28 mouse cellular contexts compared by ENCODE assay signal in genomic region chr15:88853106-88853505, GRCm38 (mm10). TPM values are rescaled to one million over a fixed set of nuclear protein-coding genes. Genes with fewer than 3 reads are reported as not detected.
A peak's percentile ranks its signal among the peaks of the same experiment; 100 is the strongest.
DNase-seq lines count a peak whose midpoint lies in the region; ATAC-seq and TF ChIP-seq lines count a peak whose summit lies in the region.
"Had no signal": no experiment of that assay in that cellular context is flagged by ENCODE, and none has a peak within 500 bp of the region (broad histone marks: within the 10 kb centered on the region; RNA-seq: fewer than 3 reads in every experiment).

No protein-coding gene starts in this region.

- no peak for DNase-seq in gastrocnemius, adult 2 months
- DNase-seq in gastrocnemius, postnatal 36 days: no peak
- peak; percentile 52 for DNase-seq in kidney, adult 9 months
- peak; percentile 4 for DNase-seq in lung, postnatal 10 days
- no peak for DNase-seq in lung, postnatal 4 days
- no peak for DNase-seq in stomach, postnatal 0 days (ENCODE audit: low spot score)
- DNase-seq: adrenal gland, adult 8-10 months; cerebellum, postnatal 14 days; forebrain, postnatal 0 days; gastrocnemius, postnatal 14 days; heart, adult 11 months; liver, postnatal 0 days; retina, postnatal 1 day; spleen, adult 18-20 months had no signal

- no peak overlapping the region for H3K4me2 ChIP-seq in kidney, embryonic 15.5 days
- no peak overlapping the region for H3K4me2 ChIP-seq in stomach, postnatal 0 days (replicated peaks; ENCODE audit: low read depth)
- no peak overlapping the region for H3K4me2 ChIP-seq in heart, embryonic 11.5 days
- H3K4me2 ChIP-seq: embryonic facial prominence, embryonic 15.5 days; forebrain, embryonic 12.5 days; heart, embryonic 12.5 days; hindbrain, embryonic 14.5 days; limb, embryonic 12.5 days; liver, embryonic 12.5 days; midbrain, embryonic 15.5 days; neural tube, embryonic 15.5 days had no signal

- TF ChIP-seq CTCF in gastrocnemius, adult 2 months (IDR thresholded peaks at IDR 0.05): no peak
- TF ChIP-seq CTCF in stomach, postnatal 0 days (IDR thresholded peaks at IDR 0.05; ENCODE audit: low read depth): no peak

- H3K4me3 ChIP-seq in gastrocnemius, adult 2 months: no peak overlapping the region
- no peak overlapping the region for H3K4me3 ChIP-seq in kidney, embryonic 15.5 days (replicated peaks)
- no peak overlapping the region for H3K4me3 ChIP-seq in stomach, postnatal 0 days (ENCODE audit: low read depth, low read length)
- no peak overlapping the region for H3K4me3 ChIP-seq in heart, embryonic 11.5 days (ENCODE audit: low read depth, low read length)
- H3K4me3 ChIP-seq: embryonic facial prominence, embryonic 10.5 days; embryonic facial prominence, embryonic 15.5 days; forebrain, embryonic 12.5 days; heart, embryonic 12.5 days; left cerebral cortex, adult 2 months; limb, embryonic 12.5 days; liver, embryonic 12.5 days; midbrain, embryonic 10.5 days; midbrain, embryonic 15.5 days; neural tube, embryonic 15.5 days had no signal

- no peak for TF ChIP-seq EP300 in stomach, postnatal 0 days (optimal IDR thresholded peaks at IDR 0.05)

- no peak for ATAC-seq in kidney, embryonic 15.5 days (replicated peaks; ENCODE audit: low FRiP score)
- ATAC-seq in stomach, postnatal 0 days (ENCODE audit: low FRiP score, low TSS enrichment): no peak
- no peak for ATAC-seq in heart, embryonic 11.5 days (replicated peaks; ENCODE audit: insufficient number of reproducible peaks, low FRiP score, low TSS enrichment)
- ATAC-seq: CD4-positive, CD25-positive, alpha-beta regulatory T cell, adult 4 months; forebrain, postnatal 0 days; liver, embryonic 12.5 days; liver, postnatal 0 days; midbrain, embryonic 15.5 days had no signal

- no peak overlapping the region for H3K9ac ChIP-seq in kidney, embryonic 15.5 days
- no peak overlapping the region for H3K9ac ChIP-seq in stomach, postnatal 0 days (ENCODE audit: low read length)
- H3K9ac ChIP-seq in heart, embryonic 11.5 days (ENCODE audit: low read depth, low read length): no peak overlapping the region
- H3K9ac ChIP-seq: embryonic facial prominence, embryonic 15.5 days; forebrain, embryonic 12.5 days; forebrain, postnatal 0 days; heart, embryonic 12.5 days; hindbrain, embryonic 14.5 days; limb, embryonic 12.5 days; liver, embryonic 12.5 days; liver, postnatal 0 days; midbrain, embryonic 15.5 days; neural tube, embryonic 15.5 days had no signal

- H3K27me3 ChIP-seq in kidney, embryonic 15.5 days: no peaks in the 10 kb centered on the region
- H3K27me3 ChIP-seq in stomach, postnatal 0 days (ENCODE audit: control insufficient read depth, insufficient read depth, low read length): no peaks in the 10 kb centered on the region
- H3K27me3 ChIP-seq in heart, embryonic 11.5 days (ENCODE audit: control insufficient read depth, insufficient read depth, low read length): no peaks in the 10 kb centered on the region
- H3K27me3 ChIP-seq: embryonic facial prominence, embryonic 15.5 days; forebrain, embryonic 12.5 days; heart, embryonic 12.5 days; limb, embryonic 12.5 days; midbrain, embryonic 15.5 days; neural tube, embryonic 15.5 days had no signal

- intact Hi-C loops in gastrocnemius, adult 2 months (cut with DNase I): no loop called here
- intact Hi-C loops in gastrocnemius, postnatal 36 days (cut with DNase I): no loop called here

- H3K36me3 ChIP-seq in kidney, embryonic 15.5 days: no peaks in the 10 kb centered on the region
- no peaks in the 10 kb centered on the region for H3K36me3 ChIP-seq in stomach, postnatal 0 days (ENCODE audit: control insufficient read depth, insufficient read depth, low read length)
- no peaks in the 10 kb centered on the region for H3K36me3 ChIP-seq in heart, embryonic 11.5 days (ENCODE audit: control insufficient read depth, insufficient read depth, low read length)
- H3K36me3 ChIP-seq: embryonic facial prominence, embryonic 10.5 days; embryonic facial prominence, embryonic 15.5 days; forebrain, embryonic 12.5 days; heart, embryonic 12.5 days; limb, embryonic 12.5 days; liver, embryonic 12.5 days; midbrain, embryonic 10.5 days; midbrain, embryonic 15.5 days; neural tube, embryonic 15.5 days had no signal

- peaks cover 48% of the 10 kb centered on the region for H3K4me1 ChIP-seq in kidney, embryonic 15.5 days
- H3K4me1 ChIP-seq in stomach, postnatal 0 days (replicated peaks; ENCODE audit: control insufficient read depth, insufficient read depth): peaks cover 11% of the 10 kb centered on the region
- peaks cover 31% of the 10 kb centered on the region for H3K4me1 ChIP-seq in heart, embryonic 11.5 days (ENCODE audit: control insufficient read depth, insufficient read depth, low read length)
- H3K4me1 ChIP-seq: midbrain, embryonic 15.5 days had no signal

- 93% methylated on average over 9 of the region's 9 CpGs for WGBS in kidney, embryonic 15.5 days
- WGBS in stomach, postnatal 0 days: 53% methylated on average over 9 of the region's 9 CpGs
- WGBS in heart, embryonic 11.5 days (ENCODE audit: insufficient replicate concordance): 85% methylated on average over 9 of the region's 9 CpGs

- no peaks in the 10 kb centered on the region for H3K9me3 ChIP-seq in kidney, embryonic 15.5 days (replicated peaks)
- H3K9me3 ChIP-seq in stomach, postnatal 0 days (ENCODE audit: control insufficient read depth, low read length): no peaks in the 10 kb centered on the region
- H3K9me3 ChIP-seq in heart, embryonic 11.5 days (replicated peaks; ENCODE audit: control insufficient read depth, low read length): no peaks in the 10 kb centered on the region
- H3K9me3 ChIP-seq: embryonic facial prominence, embryonic 10.5 days; embryonic facial prominence, embryonic 15.5 days; forebrain, embryonic 12.5 days; heart, embryonic 12.5 days; limb, embryonic 12.5 days; liver, embryonic 12.5 days; midbrain, embryonic 10.5 days; midbrain, embryonic 15.5 days; neural tube, embryonic 15.5 days had no signal

- peak overlapping the region; percentile 84 for H3K27ac ChIP-seq in gastrocnemius, adult 2 months
- H3K27ac ChIP-seq in kidney, embryonic 15.5 days: no peak overlapping the region
- peak overlapping the region; percentile 89 for H3K27ac ChIP-seq in stomach, postnatal 0 days (replicated peaks)
- no peak overlapping the region for H3K27ac ChIP-seq in heart, embryonic 11.5 days (ENCODE audit: low read depth, low read length)
- H3K27ac ChIP-seq: embryonic facial prominence, embryonic 10.5 days; embryonic facial prominence, embryonic 15.5 days; forebrain, embryonic 12.5 days; hindbrain, embryonic 14.5 days; left cerebral cortex, adult 2 months; limb, embryonic 12.5 days; liver, embryonic 12.5 days; midbrain, embryonic 10.5 days; midbrain, embryonic 15.5 days; neural tube, embryonic 15.5 days had no signal

RNA-seq across cellular contexts. Expression of gene Pim3, which starts 8.9 kb away (rescaled TPM):
- 10 to 100 TPM; 34.4 to 46.6 TPM for total RNA-seq in gastrocnemius, adult 2 months (2021)
- 10 to 100 TPM; 22.1 to 32.2 TPM for total RNA-seq in gastrocnemius, postnatal 36 days (2021)
- polyA plus RNA-seq in kidney, embryonic 15.5 days (2015; fragmentation: Nextera tagmentation; extraction: Ambion mirVana): 50.4 and 54.6 TPM in 2 replicates
- 63.6 and 69.4 TPM in 2 replicates for polyA plus RNA-seq in stomach, postnatal 0 days (2015; fragmentation: Nextera tagmentation; extraction: Ambion mirVana)
- 43.7 and 50.1 TPM in 2 replicates for polyA plus RNA-seq in heart, embryonic 11.5 days (2014; fragmentation: Nextera tagmentation; extraction: Ambion mirVana)

RNA-seq across cellular contexts. Expression of gene Creld2, which starts 33.7 kb away (rescaled TPM):
- total RNA-seq in gastrocnemius, adult 2 months (2021): 10 to 100 TPM in 1 of 2 experiments, 1 to 10 TPM in 1; 8.1 to 11.6 TPM
- total RNA-seq in gastrocnemius, postnatal 36 days (2021): 1 to 10 TPM; 6.6 to 8.9 TPM
- 101 and 104 TPM in 2 replicates for polyA plus RNA-seq in kidney, embryonic 15.5 days (2015; fragmentation: Nextera tagmentation; extraction: Ambion mirVana)
- polyA plus RNA-seq in stomach, postnatal 0 days (2015; fragmentation: Nextera tagmentation; extraction: Ambion mirVana): 89.3 and 93.2 TPM in 2 replicates
- 71.7 and 83.6 TPM in 2 replicates for polyA plus RNA-seq in heart, embryonic 11.5 days (2014; fragmentation: Nextera tagmentation; extraction: Ambion mirVana)

RNA-seq across cellular contexts. Expression of gene Alg12, which starts 34.0 kb away (rescaled TPM):
- total RNA-seq in gastrocnemius, adult 2 months (2021): 1 to 10 TPM; 3.9 to 6.6 TPM
- 1 to 10 TPM; 3.6 to 3.7 TPM for total RNA-seq in gastrocnemius, postnatal 36 days (2021)
- 12.2 and 14.3 TPM in 2 replicates for polyA plus RNA-seq in kidney, embryonic 15.5 days (2015; fragmentation: Nextera tagmentation; extraction: Ambion mirVana)
- 8.2 and 9.3 TPM in 2 replicates for polyA plus RNA-seq in stomach, postnatal 0 days (2015; fragmentation: Nextera tagmentation; extraction: Ambion mirVana)
- polyA plus RNA-seq in heart, embryonic 11.5 days (2014; fragmentation: Nextera tagmentation; extraction: Ambion mirVana): 11.6 and 12.5 TPM in 2 replicates

Comparison
In these comparisons a context has a peak if more than half of its experiments do, and no peak if none do; other contexts are left out.
1. DNase-seq: peak in kidney, adult 9 months (single experiment) and lung, postnatal 10 days (single experiment); none in gastrocnemius, adult 2 months (single experiment), gastrocnemius, postnatal 36 days (0 of 2), lung, postnatal 4 days (0 of 2) and stomach, postnatal 0 days (single experiment).
2. H3K27ac ChIP-seq: peak in gastrocnemius, adult 2 months (single experiment) and stomach, postnatal 0 days (single experiment); none in kidney, embryonic 15.5 days (single experiment) and heart, embryonic 11.5 days (single experiment).